Comparison of ENCODE assay signal across 7 mouse cellular contexts in the genomic region with DNA sequence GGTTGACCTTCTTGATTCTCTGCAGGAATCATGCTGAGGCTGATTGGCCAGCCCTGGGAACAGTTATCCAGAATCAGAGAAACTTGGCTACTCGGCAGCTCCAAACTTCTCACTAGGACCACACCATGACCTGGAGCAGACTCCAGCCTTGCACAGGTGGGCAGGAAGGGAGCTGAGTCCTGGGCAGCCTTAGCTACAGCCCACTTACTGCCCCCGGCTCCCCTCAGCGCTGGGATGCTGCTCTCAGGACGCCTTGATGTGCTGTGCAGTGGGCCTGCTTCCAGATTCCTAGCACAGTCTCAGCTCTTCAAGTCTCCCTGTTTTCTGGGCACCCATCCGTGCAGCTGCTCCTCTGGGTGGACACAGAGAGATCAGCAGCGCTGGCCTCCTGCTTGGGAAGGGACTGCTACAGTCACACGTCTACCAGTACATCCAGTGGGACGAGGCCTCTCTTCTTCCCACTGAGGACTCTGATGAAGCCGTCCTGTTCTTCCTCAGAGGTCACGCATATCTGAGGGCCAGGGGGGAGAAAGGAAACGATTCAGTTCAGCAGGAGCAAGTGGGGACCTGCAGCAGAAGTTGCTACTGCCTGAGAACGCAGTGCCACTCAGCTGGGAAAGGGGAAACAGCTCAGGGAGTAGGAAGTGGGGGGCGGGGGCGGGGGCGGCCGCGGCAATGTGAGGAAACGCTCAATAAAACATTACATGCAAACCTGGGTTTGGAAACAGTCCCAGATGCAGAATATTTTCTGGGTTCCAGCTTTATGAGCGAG.
A peak's percentile ranks its signal among the peaks of the same experiment; 100 is the strongest.
DNase-seq lines count a peak whose midpoint lies in the region; ATAC-seq and TF ChIP-seq lines count a peak whose summit lies in the region.

No protein-coding gene starts in this region.

- H3K9me3 ChIP-seq in kidney, embryonic 15.5 days (replicated peaks) = no peaks in the 10 kb centered on the region
- no peaks in the 10 kb centered on the region for H3K9me3 ChIP-seq in midbrain, postnatal 0 days (ENCODE audit: low read length)

- peak overlapping the region; percentile 37 for H3K4me2 ChIP-seq in kidney, embryonic 15.5 days
- no peak overlapping the region for H3K4me2 ChIP-seq in midbrain, postnatal 0 days (ENCODE audit: low read depth, low read length, poor library complexity, severe bottlenecking)

- no peaks in the 10 kb centered on the region for H3K36me3 ChIP-seq in kidney, embryonic 15.5 days
- no peaks in the 10 kb centered on the region for H3K36me3 ChIP-seq in midbrain, postnatal 0 days (ENCODE audit: insufficient read depth, low read length)
- H3K36me3 ChIP-seq in thymus, adult 2 months (ENCODE audit: control insufficient read depth, insufficient read depth, low read length) = no peaks in the 10 kb centered on the region

- peak; percentile 68; the same call in 1 of the 2 replicates for ATAC-seq in kidney, embryonic 15.5 days (replicated peaks; ENCODE audit: low FRiP score)
- ATAC-seq in common myeloid progenitor, adult 5-6 weeks (replicated peaks; ENCODE audit: low read depth, poor library complexity, severe bottlenecking) = peak; percentile 88
- ATAC-seq in midbrain, postnatal 0 days (ENCODE audit: low FRiP score) = no peak

- H3K27ac ChIP-seq in kidney, embryonic 15.5 days = peak overlapping the region; percentile 73
- H3K27ac ChIP-seq in midbrain, postnatal 0 days (ENCODE audit: low read depth, low read length) = no peak overlapping the region
- no peak overlapping the region for H3K27ac ChIP-seq in thymus, adult 2 months (ENCODE audit: control insufficient read depth, insufficient read depth, low read length)

- no peak overlapping the region for H3K9ac ChIP-seq in kidney, embryonic 15.5 days
- no peak overlapping the region for H3K9ac ChIP-seq in midbrain, postnatal 0 days (replicated peaks; ENCODE audit: low read length, poor library complexity, severe bottlenecking)

- no peak overlapping the region for H3K4me3 ChIP-seq in kidney, embryonic 15.5 days (replicated peaks)
- no peak overlapping the region for H3K4me3 ChIP-seq in midbrain, postnatal 0 days (ENCODE audit: low read depth, low read length)
- H3K4me3 ChIP-seq in thymus, adult 2 months (ENCODE audit: control insufficient read depth, insufficient read depth, low read length) = no peak overlapping the region

- peaks cover 25% of the 10 kb centered on the region for H3K4me1 ChIP-seq in kidney, embryonic 15.5 days
- no peaks in the 10 kb centered on the region for H3K4me1 ChIP-seq in midbrain, postnatal 0 days (ENCODE audit: insufficient read depth, low read length)
- no peaks in the 10 kb centered on the region for H3K4me1 ChIP-seq in thymus, adult 2 months (replicated peaks; ENCODE audit: control insufficient read depth, insufficient read depth, low read length)

- TF ChIP-seq CTCF in midbrain, postnatal 0 days (IDR thresholded peaks at IDR 0.05) = no peak
- no peak for TF ChIP-seq CTCF in thymus, adult 2 months (IDR thresholded peaks at IDR 0.05; ENCODE audit: borderline replicate concordance, control insufficient read depth, extremely low read depth, insufficient read depth, low read length, poor library complexity)

- no peaks in the 10 kb centered on the region for H3K27me3 ChIP-seq in kidney, embryonic 15.5 days
- no peaks in the 10 kb centered on the region for H3K27me3 ChIP-seq in midbrain, postnatal 0 days (ENCODE audit: insufficient read depth, low read length)
- no peaks in the 10 kb centered on the region for H3K27me3 ChIP-seq in thymus, adult 2 months (ENCODE audit: control insufficient read depth, insufficient read depth, low read length)

- TF ChIP-seq POLR2A in thymus, adult 2 months (IDR thresholded peaks at IDR 0.05; ENCODE audit: control insufficient read depth, extremely low read depth, insufficient read depth, low read length, poor library complexity) = no peak

- DNase-seq in kidney, adult 11 months = no peak
- DNase-seq in kidney, postnatal 4 days = peak; percentile 26 to 52
- DNase-seq in lung, postnatal 14 days = peak; percentile 2
- no peak for DNase-seq in midbrain, postnatal 0 days (ENCODE audit: low spot score)
- DNase-seq in thymus, adult 2 months = no peak

- WGBS in kidney, embryonic 15.5 days = 31% methylated on average over 19 of the region's 19 CpGs
- WGBS in midbrain, postnatal 0 days = 61% methylated on average over 19 of the region's 19 CpGs
- 29% methylated on average over 19 of the region's 19 CpGs for WGBS in thymus, adult 2 months

Comparison
In these comparisons a context has a peak if more than half of its experiments do, and no peak if none do; other contexts are left out.
1. DNase-seq: peak in kidney, postnatal 4 days (2 of 2) and lung, postnatal 14 days (single experiment); none in kidney, adult 11 months (single experiment), midbrain, postnatal 0 days (single experiment) and thymus, adult 2 months (single experiment).